Mouse (Mus musculus) intestine, postnatal 0 days (tissue): ENCODE results near the gene Glycam1. TPM values are rescaled to one million over a fixed set of nuclear protein-coding genes. Genes with fewer than 3 reads are reported as not detected.

Experiments
- ATAC-seq: fragments of 200-750 bp; cut with Nextera tagmentation; 2 replicates; pipeline ENCODE4 v1.8.0; 2017; ENCODE audit warnings: mild to moderate bottlenecking, moderate TSS enrichment, moderate library complexity
- H3K27ac ChIP-seq: fragments of 300-500 bp; sonication (generic); 2 replicates; pipeline ENCODE4 v1.5.1; 2014; ENCODE audit warnings: mild to moderate bottlenecking, low read depth, low read length, moderate library complexity
- H3K27me3 ChIP-seq: fragments of 300-500 bp; sonication (generic); replicated peaks from 2 replicates; pipeline ENCODE4 v1.6.1; 2014; ENCODE audit warnings: low read length, mixed read lengths; ENCODE audit not compliant: control insufficient read depth, insufficient read depth
- H3K36me3 ChIP-seq: fragments of 300-500 bp; sonication (generic); 2 replicates; pipeline ENCODE4 v1.6.1; 2014; ENCODE audit warnings: mild to moderate bottlenecking, moderate library complexity; ENCODE audit not compliant: control insufficient read depth, insufficient read depth
- H3K4me1 ChIP-seq: fragments of 300-500 bp; sonication (generic); replicated peaks from 2 replicates; pipeline ENCODE4 v1.6.1; 2014; ENCODE audit warnings: antibody characterized with exemption, low read length, mixed read lengths; ENCODE audit not compliant: control insufficient read depth, insufficient read depth
- H3K4me2 ChIP-seq: fragments of 300-500 bp; sonication (generic); replicated peaks from 2 replicates; pipeline ENCODE4 v1.6.1; 2014; ENCODE audit warnings: low read depth, mild to moderate bottlenecking, moderate library complexity
- H3K4me3 ChIP-seq: fragments of 300-500 bp; sonication (generic); 2 replicates; pipeline ENCODE4 v1.5.1; 2014; ENCODE audit warnings: low read depth, low read length
- H3K9ac ChIP-seq: fragments of 300-500 bp; sonication (generic); 2 replicates; pipeline ENCODE4 v1.6.1; 2014; ENCODE audit warnings: mild to moderate bottlenecking, low read depth, low read length
- H3K9me3 ChIP-seq: fragments of 300-500 bp; sonication (generic); 2 replicates; pipeline ENCODE4 v1.6.1; 2016; ENCODE audit warnings: mixed run types; ENCODE audit not compliant: control insufficient read depth
- CTCF ChIP-seq: sonication (generic); IDR thresholded peaks from 2 replicates; pipeline ENCODE4 v1.5.1; 2016; ENCODE audit warnings: low read depth, mild to moderate bottlenecking, control low read depth, antibody characterized with exemption, moderate library complexity
- WGBS: fragments of 180-500 bp; shearing (Covaris S2); extraction: QIAGEN DNeasy Blood & Tissue Kit; methylation state at CpG from one replicate; pipeline ENCODE4 v1.1.7; 2014; 5-methylcytosine and 5-hydroxymethylcytosine counted together
- polyA plus RNA-seq: library from polyadenylated mRNA; unstranded; fragments of >200 nt; fragmentation: Nextera tagmentation; extraction: Ambion mirVana; gene quantifications from 2 replicates; pipeline ENCODE4 v1.2.1, GENCODE M21; 2015

Gene Glycam1
- polyA plus RNA-seq, 1 experiment from 2014 or later, result 3.8 TPM

DNA sequence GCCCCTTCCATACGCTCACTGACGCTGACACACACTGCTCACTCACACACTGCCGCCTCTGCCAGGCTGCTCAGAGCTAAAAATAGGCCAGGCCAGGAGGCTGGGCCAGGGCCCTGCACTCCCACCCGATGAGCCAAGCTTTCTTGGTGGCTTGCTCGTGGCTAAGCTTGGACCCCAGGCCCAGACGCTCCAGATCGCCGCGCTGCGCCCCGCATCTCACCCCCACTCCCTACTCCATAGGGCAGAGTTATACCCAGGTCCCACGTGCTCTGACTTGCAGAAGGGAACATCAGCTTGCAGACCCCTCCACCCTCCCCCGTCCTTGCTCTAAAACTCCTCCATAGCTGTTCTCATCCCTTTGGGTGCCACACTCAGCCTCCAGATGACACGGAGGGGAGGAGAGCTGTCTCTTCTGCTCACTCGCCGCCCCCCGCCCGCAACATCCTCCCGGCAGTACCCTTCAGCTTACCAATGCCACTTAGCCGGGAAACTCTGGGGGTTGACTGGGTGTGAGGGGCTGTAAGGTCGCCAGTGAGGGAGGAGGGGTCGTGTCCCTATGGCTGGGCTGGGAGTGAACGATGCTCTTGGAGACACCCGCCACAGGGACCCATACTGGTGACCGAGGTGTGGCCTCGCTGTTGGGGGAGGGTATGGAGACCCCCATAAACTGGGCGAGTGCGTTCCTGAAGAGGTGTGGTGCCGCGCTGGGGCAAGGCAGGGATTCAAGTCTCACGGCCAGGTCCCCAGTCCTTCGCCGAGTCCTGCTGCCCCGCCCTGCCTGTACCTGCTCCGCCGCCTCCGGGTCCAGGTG lies 27.7 kb downstream of the Glycam1 start:
- Histone ChIP-seq H3K4me2 (peak overlapping the region; percentile 78), H3K27me3 (peaks cover 25% of the 10 kb centered on the region), H3K4me1 (no peaks in the 10 kb centered on the region), H3K9ac (peak overlapping the region; percentile 34), H3K9me3 (no peaks in the 10 kb centered on the region), H3K4me3 (peak overlapping the region; percentile 48), H3K27ac (no peak overlapping the region), H3K36me3 (no peaks in the 10 kb centered on the region)
- ATAC-seq, result peak; percentile 31; the same call in 1 of the 2 replicates
- WGBS, result 6% methylated on average over 35 of the region's 37 CpGs
- TF ChIP-seq CTCF, result no peak

DNA sequence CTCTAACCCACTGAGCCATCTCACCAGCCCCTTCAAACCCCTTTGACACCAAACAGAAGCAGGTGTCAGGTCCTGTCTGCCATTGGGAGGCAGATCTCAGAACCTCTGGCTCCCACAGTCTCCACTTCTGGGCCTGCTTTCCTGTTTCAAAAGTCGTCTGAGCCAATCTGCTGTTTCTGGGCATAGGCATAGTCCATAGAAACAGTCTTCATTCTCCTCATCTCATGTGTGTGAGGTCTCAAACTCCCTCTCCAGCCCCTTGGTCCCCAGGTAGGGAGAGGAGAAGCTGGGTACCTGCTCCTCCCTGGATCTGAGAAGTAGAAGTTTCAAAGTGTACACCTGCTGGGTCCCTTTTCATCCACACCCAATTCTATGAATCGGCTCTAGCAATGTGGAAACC lies 28.4 kb downstream of the Glycam1 start:
- WGBS, result 42% methylated on average over 2 of the region's 2 CpGs
- no peaks in the 10 kb centered on the region for H3K9me3 ChIP-seq
- H3K27ac ChIP-seq, result no peak overlapping the region
- no peak overlapping the region for H3K4me2 ChIP-seq
- no peak overlapping the region for H3K9ac ChIP-seq
- H3K36me3 ChIP-seq, result no peaks in the 10 kb centered on the region
- no peak for ATAC-seq
- no peak for TF ChIP-seq CTCF
- H3K27me3 ChIP-seq, result peaks cover 25% of the 10 kb centered on the region
- H3K4me3 ChIP-seq, result no peak overlapping the region
- no peaks in the 10 kb centered on the region for H3K4me1 ChIP-seq

DNA sequence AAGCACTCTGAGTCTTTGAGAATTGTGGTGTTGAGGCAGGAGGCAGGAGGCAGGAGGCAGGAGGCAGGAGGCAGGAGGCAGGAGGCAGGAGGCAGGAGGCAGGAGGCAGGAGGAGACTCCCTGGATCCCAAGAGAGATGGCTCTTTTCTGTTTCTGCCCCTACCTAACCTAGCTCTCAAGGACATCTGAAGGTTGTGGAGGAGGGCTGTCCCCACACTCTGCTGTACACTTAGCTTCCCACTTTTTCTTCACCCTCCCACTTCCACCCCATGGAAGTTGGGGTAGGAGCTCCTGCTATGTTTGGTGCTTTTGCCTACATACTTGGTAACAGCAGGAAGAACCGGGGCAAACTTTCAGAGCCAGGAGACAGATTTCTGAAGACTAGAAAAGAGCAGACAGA lies 29.1 kb downstream of the Glycam1 start:
- Histone ChIP-seq H3K36me3 (no peaks in the 10 kb centered on the region), H3K4me1 (no peaks in the 10 kb centered on the region), H3K9ac (no peak overlapping the region), H3K27me3 (peaks cover 25% of the 10 kb centered on the region), H3K4me2 (no peak overlapping the region), H3K4me3 (no peak overlapping the region), H3K27ac (no peak overlapping the region), H3K9me3 (no peaks in the 10 kb centered on the region)
- no peak for ATAC-seq
- TF ChIP-seq CTCF, result no peak
- WGBS, result 77% methylated on average over 1 of the region's 1 CpGs

DNA sequence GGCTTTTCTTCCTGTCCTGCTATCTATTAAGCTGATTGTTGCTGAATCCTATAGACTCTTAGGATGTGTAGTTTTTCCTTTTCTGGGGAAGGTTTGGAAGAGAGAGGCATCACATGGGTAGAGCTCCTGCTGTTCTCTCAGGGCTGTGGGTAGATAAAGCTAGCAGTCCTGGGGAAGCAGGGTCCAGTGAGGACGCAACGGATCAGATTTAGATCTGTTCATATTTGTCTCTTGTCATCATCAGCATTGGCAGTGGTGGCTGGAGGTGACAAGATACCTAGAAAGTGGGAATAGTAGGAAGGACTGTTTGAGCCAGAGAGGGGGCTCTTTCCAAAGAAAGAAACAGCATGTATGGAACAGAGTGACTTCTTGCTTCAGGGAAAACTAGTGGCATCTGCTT lies 29.9 kb downstream of the Glycam1 start:
- Histone ChIP-seq H3K4me2 (no peak overlapping the region), H3K4me3 (no peak overlapping the region), H3K9me3 (no peaks in the 10 kb centered on the region), H3K27me3 (peaks cover 25% of the 10 kb centered on the region), H3K9ac (no peak overlapping the region), H3K4me1 (no peaks in the 10 kb centered on the region), H3K27ac (no peak overlapping the region), H3K36me3 (no peaks in the 10 kb centered on the region)
- no peak for TF ChIP-seq CTCF
- WGBS, result 88% methylated on average over 2 of the region's 2 CpGs
- ATAC-seq, result no peak

DNA sequence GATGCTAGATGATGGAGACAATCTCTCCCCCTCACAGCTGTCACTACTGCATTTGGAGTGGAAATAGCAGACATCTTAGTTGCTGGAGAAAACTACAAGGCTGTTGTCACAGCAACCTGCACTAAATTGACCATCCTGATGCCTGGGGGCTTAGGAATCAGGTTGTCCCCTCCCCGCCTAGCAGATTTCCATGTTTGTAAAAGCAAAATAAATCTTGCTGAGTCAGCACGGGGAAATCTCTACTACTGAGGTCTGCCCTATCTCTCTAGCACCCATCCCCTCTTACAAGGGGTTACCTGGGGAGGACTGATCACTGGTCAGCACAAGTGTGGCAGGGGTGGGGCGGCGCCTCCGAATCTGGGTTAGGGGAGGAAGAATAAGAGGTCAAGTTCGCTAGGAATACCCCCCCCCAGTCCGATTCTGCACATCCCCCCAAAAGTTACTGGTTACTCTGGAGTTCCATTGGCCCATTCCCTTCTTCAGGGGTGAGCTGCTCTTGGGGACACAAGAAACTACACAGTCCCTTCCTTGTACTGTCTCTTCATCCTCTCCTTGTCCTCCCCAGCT lies 30.7 kb downstream of the Glycam1 start:
- no peak overlapping the region for H3K27ac ChIP-seq
- H3K9me3 ChIP-seq, result no peaks in the 10 kb centered on the region
- TF ChIP-seq CTCF, result no peak
- H3K4me3 ChIP-seq, result no peak overlapping the region
- peaks cover 25% of the 10 kb centered on the region for H3K27me3 ChIP-seq
- H3K4me2 ChIP-seq, result no peak overlapping the region
- no peak overlapping the region for H3K9ac ChIP-seq
- H3K4me1 ChIP-seq, result no peaks in the 10 kb centered on the region
- ATAC-seq, result no peak
- 78% methylated on average over 7 of the region's 7 CpGs for WGBS
- H3K36me3 ChIP-seq, result no peaks in the 10 kb centered on the region

DNA sequence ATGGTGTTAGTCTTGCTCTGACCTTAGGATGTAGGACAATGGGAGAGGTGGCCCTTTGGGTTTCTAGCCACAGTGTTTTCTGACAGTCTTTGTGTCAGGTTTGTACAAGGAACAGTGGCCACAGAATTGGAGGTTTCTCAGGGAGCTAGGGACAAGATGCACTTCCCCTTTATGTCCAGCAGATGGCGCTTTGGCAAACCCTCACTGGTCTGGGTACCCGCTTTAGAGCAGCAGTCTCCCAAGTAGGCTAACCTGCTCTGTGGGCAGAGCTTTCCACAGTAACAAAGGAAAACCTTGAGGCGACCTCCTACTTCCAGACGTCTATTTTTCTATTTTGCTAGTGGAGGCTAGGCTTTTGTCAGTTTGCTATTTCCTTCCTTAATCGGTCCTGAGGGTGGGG lies 34.5 kb downstream of the Glycam1 start:
- Histone ChIP-seq H3K9ac (no peak overlapping the region), H3K4me2 (no peak overlapping the region), H3K4me1 (no peaks in the 10 kb centered on the region), H3K27ac (no peak overlapping the region), H3K4me3 (no peak overlapping the region), H3K27me3 (no peaks in the 10 kb centered on the region), H3K36me3 (no peaks in the 10 kb centered on the region), H3K9me3 (no peaks in the 10 kb centered on the region)
- TF ChIP-seq CTCF, result peak; percentile 94
- 6% methylated on average over 5 of the region's 5 CpGs for WGBS
- no peak for ATAC-seq
